Mouse (Mus musculus) MEL (cell line): ENCODE data around the gene Gsg1l. TPM values are rescaled to one million over a fixed set of nuclear protein-coding genes. Genes with fewer than 3 reads are reported as not detected.
A peak's percentile ranks its signal among the peaks of the same experiment; 100 is the strongest.

Experiments used
- DNase-seq: peaks from one replicate; pipeline ENCODE4 v3.0.0; 2011; ENCODE audit warnings: low read depth, low spot score
- H3K27ac ChIP-seq: 2 replicates; pipeline ENCODE4 v1.5.1; 2012; ENCODE audit warnings: low read depth, mild to moderate bottlenecking, control low read depth, low read length, moderate library complexity; ENCODE audit not compliant: control insufficient read depth
- H3K27me3 ChIP-seq, 2 experiments: fragments of 150-350 bp in 1 of 2; sonication (generic) in 1 of 2; 2 replicates each; pipeline ENCODE4 v1.6.1; 2012; ENCODE audit warnings: low read length in 2 of 2, mild to moderate bottlenecking in 2 of 2, improper control_type of control experiment in 1 of 2, moderate library complexity in 1 of 2; ENCODE audit not compliant: insufficient read depth in 2 of 2, control insufficient read depth in 1 of 2
- H3K36me3 ChIP-seq, 2 experiments: 2 replicates each; pipeline ENCODE4 v1.6.1; 2012 to 2014; ENCODE audit warnings: low read length in 2 of 2, improper control_type of control experiment in 1 of 2, inconsistent platforms in 1 of 2, mild to moderate bottlenecking in 1 of 2; ENCODE audit not compliant: insufficient read depth in 2 of 2, control insufficient read depth in 1 of 2
- H3K4me1 ChIP-seq, 2 experiments: fragments of 150-350 bp in 1 of 2; sonication (generic) in 1 of 2; 2 replicates each; pipeline ENCODE4 v1.6.1; 2012; ENCODE audit warnings: low read length in 2 of 2, improper control_type of control experiment in 1 of 2, mild to moderate bottlenecking in 1 of 2; ENCODE audit not compliant: insufficient read depth in 2 of 2, control insufficient read depth in 1 of 2
- H3K4me3 ChIP-seq, 2 experiments: fragments of 150-350 bp in 1 of 2; sonication (generic) in 1 of 2; 2 replicates each; pipeline ENCODE4 v1.5.1; 2012; ENCODE audit warnings: low read depth in 2 of 2, low read length in 2 of 2, mild to moderate bottlenecking in 2 of 2, moderate library complexity in 2 of 2, control low read depth in 1 of 2, improper control_type of control experiment in 1 of 2; ENCODE audit not compliant: control insufficient read depth in 1 of 2, insufficient read depth in 1 of 2
- H3K79me2 ChIP-seq: 2 replicates; pipeline ENCODE4 v1.6.1; 2012; ENCODE audit warnings: mild to moderate bottlenecking, low read length, moderate library complexity; ENCODE audit not compliant: control insufficient read depth, poor library complexity, insufficient read depth
- H3K9ac ChIP-seq: 2 replicates; pipeline ENCODE4 v1.6.1; 2012; ENCODE audit warnings: low read depth, mild to moderate bottlenecking, control low read depth, low read length, moderate library complexity; ENCODE audit not compliant: control insufficient read depth, poor library complexity, severe bottlenecking
- H3K9me3 ChIP-seq: fragments of 150-350 bp; sonication (generic); replicated peaks from 2 replicates; pipeline ENCODE4 v1.6.1; 2012; ENCODE audit warnings: mild to moderate bottlenecking, low read length, improper control_type of control experiment, moderate library complexity; ENCODE audit not compliant: insufficient read depth
- BHLHE40 ChIP-seq: IDR thresholded peaks from 2 replicates; pipeline ENCODE4 v1.6.1; 2012; ENCODE audit warnings: low read depth, mild to moderate bottlenecking, inconsistent platforms, low read length, improper control_type of control experiment, borderline replicate concordance
- CHD2 ChIP-seq: IDR thresholded peaks from 2 replicates; pipeline ENCODE4 v1.6.1; 2011; ENCODE audit warnings: low read length, improper control_type of control experiment
- E2F4 ChIP-seq: IDR thresholded peaks from 2 replicates; pipeline ENCODE4 v1.6.1; 2011; ENCODE audit warnings: low read depth, low read length, improper control_type of control experiment, borderline replicate concordance
- ELF1 ChIP-seq: IDR thresholded peaks from 2 replicates; pipeline ENCODE4 v1.6.1; 2014; ENCODE audit warnings: low read depth, mild to moderate bottlenecking, inconsistent platforms, low read length, improper control_type of control experiment, moderate library complexity
- EP300 ChIP-seq, 2 experiments: IDR thresholded peaks; 2 replicates each; pipeline ENCODE4 v1.6.1; 2011; ENCODE audit warnings: improper control_type of control experiment in 2 of 2, low read length in 2 of 2, low read depth in 1 of 2, mild to moderate bottlenecking in 1 of 2
- ETS1 ChIP-seq: IDR thresholded peaks from 2 replicates; pipeline ENCODE4 v1.6.1; 2012; ENCODE audit warnings: low read depth, mild to moderate bottlenecking, inconsistent platforms, low read length, improper control_type of control experiment, moderate library complexity
- GABPA ChIP-seq: IDR thresholded peaks from 2 replicates; pipeline ENCODE4 v1.6.1; 2012; ENCODE audit warnings: low read depth, mild to moderate bottlenecking, inconsistent platforms, low read length, improper control_type of control experiment, moderate library complexity
- GATA1 ChIP-seq: IDR thresholded peaks from 2 replicates; pipeline ENCODE4 v1.6.1; 2011; ENCODE audit warnings: low read depth, low read length, improper control_type of control experiment
- HCFC1 ChIP-seq: IDR thresholded peaks from 2 replicates; pipeline ENCODE4 v1.6.1; 2012; ENCODE audit warnings: low read depth, mild to moderate bottlenecking, inconsistent platforms, low read length, improper control_type of control experiment, moderate library complexity
- JUND ChIP-seq: IDR thresholded peaks from 2 replicates; pipeline ENCODE4 v1.6.1; 2011; ENCODE audit warnings: low read depth, mild to moderate bottlenecking, improper control_type of control experiment, low read length
- KAT2A ChIP-seq: conservative IDR thresholded peaks from 2 replicates; pipeline ENCODE4 v1.6.1; 2012; ENCODE audit warnings: low read depth, low read length, improper control_type of control experiment, inconsistent platforms
- MAX ChIP-seq: IDR thresholded peaks from 2 replicates; pipeline ENCODE4 v1.6.1; 2011; ENCODE audit warnings: low read length, improper control_type of control experiment
- MAZ ChIP-seq: IDR thresholded peaks from 2 replicates; pipeline ENCODE4 v1.6.1; 2012; ENCODE audit warnings: low read depth, mild to moderate bottlenecking, inconsistent platforms, low read length, improper control_type of control experiment
- MEF2A ChIP-seq: IDR thresholded peaks from 2 replicates; pipeline ENCODE4 v1.6.1; 2014; ENCODE audit warnings: low read depth, mild to moderate bottlenecking, inconsistent platforms, low read length, improper control_type of control experiment; ENCODE audit not compliant: poor library complexity, insufficient replicate concordance, severe bottlenecking; ENCODE audit errors: extremely low read depth
- MYC ChIP-seq: IDR thresholded peaks from 2 replicates; pipeline ENCODE4 v1.6.1; 2011; ENCODE audit warnings: low read depth, mild to moderate bottlenecking, low read length, improper control_type of control experiment, moderate library complexity
- NRF1 ChIP-seq: IDR thresholded peaks from 2 replicates; pipeline ENCODE4 v1.6.1; 2014; ENCODE audit warnings: low read depth, mild to moderate bottlenecking, inconsistent platforms, low read length, improper control_type of control experiment, moderate library complexity; ENCODE audit not compliant: poor library complexity, insufficient read depth, severe bottlenecking
- POLR2A ChIP-seq, 2 experiments: IDR thresholded peaks; 2 replicates each; pipeline ENCODE4 v1.6.1; 2011 to 2012; ENCODE audit warnings: low read length in 2 of 2, mild to moderate bottlenecking in 2 of 2, control low read depth in 1 of 2, improper control_type of control experiment in 1 of 2, low read depth in 1 of 2, moderate library complexity in 1 of 2; ENCODE audit not compliant: control insufficient read depth in 1 of 2, insufficient read depth in 1 of 2, poor library complexity in 1 of 2
- POLR2AphosphoS5 ChIP-seq: IDR thresholded peaks from 2 replicates; pipeline ENCODE4 v1.6.1; 2012; ENCODE audit warnings: low read depth, borderline replicate concordance, mild to moderate bottlenecking, inconsistent platforms, low read length, moderate library complexity, mixed read lengths
- RCOR1 ChIP-seq: IDR thresholded peaks from 2 replicates; pipeline ENCODE4 v1.6.1; 2012; ENCODE audit warnings: low read depth, mild to moderate bottlenecking, inconsistent platforms, low read length, improper control_type of control experiment
- SIN3A ChIP-seq: IDR thresholded peaks from 2 replicates; pipeline ENCODE4 v1.6.1; 2012; ENCODE audit warnings: low read length, improper control_type of control experiment, inconsistent platforms
- TAL1 ChIP-seq: IDR thresholded peaks from 2 replicates; pipeline ENCODE4 v1.6.1; 2012; ENCODE audit warnings: mild to moderate bottlenecking, inconsistent platforms, low read length, moderate library complexity, mixed read lengths
- TCF12 ChIP-seq: IDR thresholded peaks from 2 replicates; pipeline ENCODE4 v1.6.1; 2014; ENCODE audit warnings: low read depth, mild to moderate bottlenecking, inconsistent platforms, low read length, improper control_type of control experiment, moderate library complexity
- UBTF ChIP-seq: IDR thresholded peaks from 2 replicates; pipeline ENCODE4 v1.6.1; 2012; ENCODE audit warnings: low read depth, mild to moderate bottlenecking, inconsistent platforms, low read length, improper control_type of control experiment, moderate library complexity, borderline replicate concordance; ENCODE audit not compliant: insufficient read depth
- USF2 ChIP-seq, 2 experiments: IDR thresholded peaks; 2 replicates each; pipeline ENCODE4 v1.6.1; 2011 to 2012; ENCODE audit warnings: improper control_type of control experiment in 2 of 2, low read length in 2 of 2, borderline replicate concordance in 1 of 2, inconsistent platforms in 1 of 2, low read depth in 1 of 2, mild to moderate bottlenecking in 1 of 2; ENCODE audit not compliant: insufficient read depth in 1 of 2
- ZC3H11A ChIP-seq: IDR thresholded peaks from 2 replicates; pipeline ENCODE4 v1.6.1; 2012; ENCODE audit warnings: low read depth, mild to moderate bottlenecking, inconsistent platforms, low read length, improper control_type of control experiment
- ZKSCAN1 ChIP-seq: IDR thresholded peaks from 2 replicates; pipeline ENCODE4 v1.6.1; 2012; ENCODE audit warnings: low read depth, mild to moderate bottlenecking, inconsistent platforms, low read length, improper control_type of control experiment, moderate library complexity
- ZNF384 ChIP-seq: IDR thresholded peaks from 2 replicates; pipeline ENCODE4 v1.6.1; 2012; ENCODE audit warnings: low read depth, mild to moderate bottlenecking, inconsistent platforms, low read length, improper control_type of control experiment
- polyA plus RNA-seq, 2 experiments: library from polyadenylated mRNA; stranded (reverse) in 1 of 2; unstranded in 1 of 2; fragments of >175 nt in 1 of 2; fragments of >200 nt in 1 of 2; gene quantifications; 2 replicates each; pipeline versions ENCODE4 v1.2.1 to v1.2.4; 2012; ENCODE audit warnings: low replicate concordance in 2 of 2, low read depth in 1 of 2; ENCODE audit not compliant: insufficient read length in 2 of 2, insufficient read depth in 1 of 2, missing spikeins in 1 of 2
- total RNA-seq: library from RNA; depleted of rRNA; stranded (reverse); fragments of 300-350 nt; gene quantifications from 2 replicates; pipeline ENCODE4 v1.2.3, GENCODE M21; 2012

Gsg1l gene
- total and polyA plus RNA-seq, 3 experiments: not detected

DNA sequence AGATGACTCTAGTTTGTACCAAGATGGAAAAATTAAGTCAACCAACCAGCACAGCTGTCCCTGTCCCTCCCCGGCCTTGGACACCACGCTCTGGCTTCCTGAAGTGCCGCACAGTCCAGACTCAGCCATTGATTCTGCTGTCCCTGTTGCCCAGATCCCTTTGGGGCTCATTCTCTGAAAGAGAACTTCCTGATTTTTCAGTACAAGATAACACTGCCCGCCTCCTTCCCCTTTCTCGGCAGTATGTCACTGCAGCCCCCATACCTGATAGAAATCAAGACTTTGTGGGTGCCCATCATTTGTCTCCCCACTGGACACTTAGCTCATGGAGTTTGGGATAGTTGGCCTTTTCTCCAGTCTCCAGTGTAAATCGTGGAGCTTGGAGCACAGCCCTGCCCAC, 37.1 kb downstream of the Gsg1l start:
- no peaks in the 10 kb centered on the region for H3K9me3 ChIP-seq
- DNase-seq: peak; percentile 76
- peak overlapping the region; percentile 45 for H3K27ac ChIP-seq
- H3K79me2 ChIP-seq: no peaks in the 10 kb centered on the region
- TF ChIP-seq TAL1: no peak
- TF ChIP-seq UBTF: no peak
- TF ChIP-seq USF2 (IDR thresholded peaks at IDR 0.05; ENCODE audit: borderline replicate concordance in 1 of 2, insufficient read depth in 1 of 2, low read depth in 1 of 2, low read length in 2 of 2): no peak
- TF ChIP-seq CHD2: no peak
- peak; percentile 83 for TF ChIP-seq RCOR1
- TF ChIP-seq GATA1: peak; percentile 82
- TF ChIP-seq ZKSCAN1: no peak
- TF ChIP-seq KAT2A: no peak
- no peak for TF ChIP-seq ZC3H11A
- peak; percentile 83 for TF ChIP-seq MAZ
- TF ChIP-seq SIN3A: peak; percentile 18; the same call in 1 of the 2 replicates
- TF ChIP-seq HCFC1: no peak
- peak; percentile 43; the same call in 1 of the 2 replicates for TF ChIP-seq TCF12
- TF ChIP-seq ZNF384: no peak
- peak; percentile 61 to 72; a peak in 3 of 4 replicates for TF ChIP-seq EP300 (IDR thresholded peaks at IDR 0.05; ENCODE audit: low read depth in 1 of 2, low read length in 2 of 2)
- TF ChIP-seq MEF2A: no peak
- TF ChIP-seq POLR2AphosphoS5: no peak
- no peak for TF ChIP-seq E2F4
- TF ChIP-seq ETS1: peak; percentile 19; the same call in 1 of the 2 replicates
- no peak for TF ChIP-seq MYC
- no peak for TF ChIP-seq BHLHE40
- no peak for TF ChIP-seq POLR2A (IDR thresholded peaks at IDR 0.05; ENCODE audit: control insufficient read depth in 1 of 2, insufficient read depth in 1 of 2, low read depth in 1 of 2, low read length in 2 of 2, poor library complexity in 1 of 2)
- TF ChIP-seq JUND: no peak
- TF ChIP-seq NRF1: no peak
- peak; percentile 51; the same call in 1 of the 2 replicates for TF ChIP-seq ELF1
- TF ChIP-seq MAX: no peak
- TF ChIP-seq GABPA: no peak
- peaks cover 15 to 45% of the 10 kb centered on the region in 2 experiments for H3K4me1 ChIP-seq
- H3K4me3 ChIP-seq: no peak overlapping the region
- no peaks in the 10 kb centered on the region for H3K27me3 ChIP-seq
- peaks cover 0 to 31% of the 10 kb centered on the region in 2 experiments; a peak in 2 of 4 replicates for H3K36me3 ChIP-seq
- no peak overlapping the region for H3K9ac ChIP-seq
